Mouse (Mus musculus): Measurements from ENCODE around the gene Aldh4a1. TPM values are rescaled to one million over a fixed set of nuclear protein-coding genes. Genes with fewer than 3 reads are reported as not detected.

Aldh4a1 gene
- total and polyA plus RNA-seq, 2 experiments from 2014 or later: 25.7 to 29.1 TPM

- Histone ChIP-seq H3K4me1 (ENCODE audit: insufficient read depth) (no peaks in the 10 kb centered on the region), H3K27me3 (ENCODE audit: insufficient read depth, low read length) (no peaks in the 10 kb centered on the region), H3K27ac (ENCODE audit: low read depth, low read length) (no peak overlapping the region), H3K36me3 (ENCODE audit: insufficient read depth) (no peaks in the 10 kb centered on the region), H3K4me3 (ENCODE audit: low read depth, low read length) (no peak overlapping the region), H3K9me3 (ENCODE audit: low read length) (no peaks in the 10 kb centered on the region), H3K4me2 (ENCODE audit: low read depth) (no peak overlapping the region), H3K9ac (no peak overlapping the region)
- 70% methylated on average over 4 of the region's 4 CpGs for WGBS
- DNase-seq: no peak
- no peak for TF ChIP-seq CTCF (IDR thresholded peaks at IDR 0.05; ENCODE audit: low read depth)
- ATAC-seq: no peak
Measured at GRCm38 (mm10) chr4:139587773-139588172, 34.9 kb upstream of the Aldh4a1 start.

GRCm38 (mm10) chr4:139589351-139590027 is 33.2 kb upstream of the Aldh4a1 start:
- Histone ChIP-seq H3K36me3 (ENCODE audit: insufficient read depth) (no peaks in the 10 kb centered on the region), H3K4me1 (ENCODE audit: insufficient read depth) (no peaks in the 10 kb centered on the region), H3K27ac (ENCODE audit: low read depth, low read length) (no peak overlapping the region), H3K4me2 (ENCODE audit: low read depth) (no peak overlapping the region), H3K4me3 (ENCODE audit: low read depth, low read length) (no peak overlapping the region), H3K9ac (no peak overlapping the region), H3K27me3 (ENCODE audit: insufficient read depth, low read length) (no peaks in the 10 kb centered on the region), H3K9me3 (ENCODE audit: low read length) (no peaks in the 10 kb centered on the region)
- DNase-seq (no peak), ATAC-seq (no peak)
- 47% methylated on average over 5 of the region's 5 CpGs for WGBS
- TF ChIP-seq CTCF (IDR thresholded peaks at IDR 0.05; ENCODE audit: low read depth): no peak

GRCm38 (mm10) chr4:139590446-139590845 is 32.2 kb upstream of the Aldh4a1 start:
- Histone ChIP-seq H3K27me3 (ENCODE audit: insufficient read depth, low read length) (no peaks in the 10 kb centered on the region), H3K36me3 (ENCODE audit: insufficient read depth) (no peaks in the 10 kb centered on the region), H3K9ac (no peak overlapping the region), H3K9me3 (ENCODE audit: low read length) (no peaks in the 10 kb centered on the region), H3K4me2 (ENCODE audit: low read depth) (no peak overlapping the region), H3K4me1 (ENCODE audit: insufficient read depth) (no peaks in the 10 kb centered on the region), H3K27ac (ENCODE audit: low read depth, low read length) (no peak overlapping the region), H3K4me3 (ENCODE audit: low read depth, low read length) (no peak overlapping the region)
- no peak for ATAC-seq
- DNase-seq: no peak
- no peak for TF ChIP-seq CTCF (IDR thresholded peaks at IDR 0.05; ENCODE audit: low read depth)
- WGBS: 49% methylated on average over 4 of the region's 4 CpGs

- Histone ChIP-seq H3K27me3 (ENCODE audit: insufficient read depth, low read length) (no peaks in the 10 kb centered on the region), H3K27ac (ENCODE audit: low read depth, low read length) (no peak overlapping the region), H3K9ac (no peak overlapping the region), H3K4me2 (ENCODE audit: low read depth) (no peak overlapping the region), H3K4me3 (ENCODE audit: low read depth, low read length) (no peak overlapping the region), H3K36me3 (ENCODE audit: insufficient read depth) (no peaks in the 10 kb centered on the region), H3K4me1 (ENCODE audit: insufficient read depth) (peaks cover 9% of the 10 kb centered on the region; the same call in 1 of the 2 replicates), H3K9me3 (ENCODE audit: low read length) (no peaks in the 10 kb centered on the region)
- WGBS: 74% methylated on average over 7 of the region's 7 CpGs
- DNase-seq: no peak
- no peak for ATAC-seq
- TF ChIP-seq CTCF (IDR thresholded peaks at IDR 0.05; ENCODE audit: low read depth): no peak
Measured at GRCm38 (mm10) chr4:139592895-139593294, 29.8 kb upstream of the Aldh4a1 start.

- no peak for ATAC-seq
- no peak for TF ChIP-seq CTCF (IDR thresholded peaks at IDR 0.05; ENCODE audit: low read depth)
- Histone ChIP-seq H3K4me3 (ENCODE audit: low read depth, low read length) (no peak overlapping the region), H3K9ac (no peak overlapping the region), H3K9me3 (ENCODE audit: low read length) (no peaks in the 10 kb centered on the region), H3K4me1 (ENCODE audit: insufficient read depth) (peaks cover 9% of the 10 kb centered on the region; the same call in 1 of the 2 replicates), H3K27ac (ENCODE audit: low read depth, low read length) (no peak overlapping the region), H3K36me3 (ENCODE audit: insufficient read depth) (no peaks in the 10 kb centered on the region), H3K4me2 (ENCODE audit: low read depth) (no peak overlapping the region), H3K27me3 (ENCODE audit: insufficient read depth, low read length) (no peaks in the 10 kb centered on the region)
- 72% methylated on average over 6 of the region's 6 CpGs for WGBS
- no peak for DNase-seq
Measured at GRCm38 (mm10) chr4:139593383-139593782, 29.3 kb upstream of the Aldh4a1 start.

GRCm38 (mm10) chr4:139594062-139594461 is 28.6 kb upstream of the Aldh4a1 start:
- Histone ChIP-seq H3K9ac (no peak overlapping the region), H3K4me3 (ENCODE audit: low read depth, low read length) (no peak overlapping the region), H3K4me1 (ENCODE audit: insufficient read depth) (peaks cover 9% of the 10 kb centered on the region; the same call in 1 of the 2 replicates), H3K4me2 (ENCODE audit: low read depth) (no peak overlapping the region), H3K9me3 (ENCODE audit: low read length) (no peaks in the 10 kb centered on the region), H3K27me3 (ENCODE audit: insufficient read depth, low read length) (no peaks in the 10 kb centered on the region), H3K36me3 (ENCODE audit: insufficient read depth) (no peaks in the 10 kb centered on the region), H3K27ac (ENCODE audit: low read depth, low read length) (no peak overlapping the region)
- DNase-seq (no peak), ATAC-seq (no peak)
- TF ChIP-seq CTCF (IDR thresholded peaks at IDR 0.05; ENCODE audit: low read depth): peak; percentile 24; the same call in 1 of the 2 replicates
- 51% methylated on average over 3 of the region's 3 CpGs for WGBS

GRCm38 (mm10) chr4:139596715-139597114 is 26.0 kb upstream of the Aldh4a1 start:
- H3K27me3 ChIP-seq (ENCODE audit: insufficient read depth, low read length): no peaks in the 10 kb centered on the region
- 38% methylated on average over 9 of the region's 9 CpGs for WGBS
- H3K36me3 ChIP-seq (ENCODE audit: insufficient read depth): no peaks in the 10 kb centered on the region
- no peak overlapping the region for H3K4me2 ChIP-seq (ENCODE audit: low read depth)
- no peaks in the 10 kb centered on the region for H3K9me3 ChIP-seq (ENCODE audit: low read length)
- no peak overlapping the region for H3K4me3 ChIP-seq (ENCODE audit: low read depth, low read length)
- no peak overlapping the region for H3K9ac ChIP-seq
- peaks cover 9% of the 10 kb centered on the region; the same call in 1 of the 2 replicates for H3K4me1 ChIP-seq (ENCODE audit: insufficient read depth)
- DNase-seq (no peak), ATAC-seq (no peak)
- no peak overlapping the region for H3K27ac ChIP-seq (ENCODE audit: low read depth, low read length)
- TF ChIP-seq CTCF (IDR thresholded peaks at IDR 0.05; ENCODE audit: low read depth): no peak
